Mouse (Mus musculus) brain, embryonic 14.5 days (tissue): ENCODE measurements at regions not wholly inside any gene's neighbourhood (a gene's known extent, or its start where the extent isn't known, plus 50 kb on each side); places are given as distances from the start of the nearest gene placed in this dataset.

ENCODE experiments used
- DNase-seq: peaks from one replicate; pipeline ENCODE4 v3.0.0-alpha.2; 2011; ENCODE audit warnings: low read depth
- CTCF ChIP-seq: fragments of 200-500 bp; IDR thresholded peaks from 2 replicates; pipeline ENCODE4 v1.5.1; 2012; ENCODE audit warnings: inconsistent platforms, mild to moderate bottlenecking, moderate library complexity, borderline replicate concordance; ENCODE audit not compliant: insufficient read depth, insufficient read length; ENCODE audit errors: extremely low read depth
- POLR2A ChIP-seq: fragments of 200-500 bp; IDR thresholded peaks from 2 replicates; pipeline ENCODE4 v1.6.1; 2012; ENCODE audit warnings: mild to moderate bottlenecking, inconsistent platforms, borderline replicate concordance; ENCODE audit not compliant: poor library complexity, insufficient read depth, insufficient read length, severe bottlenecking; ENCODE audit errors: extremely low read depth

DNA sequence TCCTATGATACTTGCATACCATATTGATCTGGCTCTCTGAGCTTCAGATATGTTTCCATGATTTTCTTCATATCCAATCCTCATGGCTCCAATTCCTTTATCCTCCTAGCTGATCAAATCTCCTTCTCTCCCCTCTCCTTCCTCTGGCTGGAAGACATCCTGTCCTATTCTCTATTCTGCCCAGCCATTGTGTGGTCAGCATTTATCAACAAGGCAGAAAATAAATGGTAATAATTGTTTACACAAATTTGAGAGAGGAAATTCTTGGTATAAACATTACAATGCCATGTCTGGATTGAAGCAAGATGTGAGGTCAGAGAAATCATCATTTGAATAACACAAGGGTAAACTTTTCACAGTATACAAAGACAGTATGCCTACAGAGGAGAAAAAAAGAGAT, 158.2 kb downstream of the Naf1 start:
- DNase-seq: no peak
- TF ChIP-seq CTCF: no peak
- TF ChIP-seq POLR2A: no peak

GRCm38 (mm10) chr8:67032856-67033255, 172.8 kb downstream of the Naf1 start:
- peak; percentile 9 for DNase-seq
- TF ChIP-seq CTCF: no peak
- TF ChIP-seq POLR2A: no peak

DNA sequence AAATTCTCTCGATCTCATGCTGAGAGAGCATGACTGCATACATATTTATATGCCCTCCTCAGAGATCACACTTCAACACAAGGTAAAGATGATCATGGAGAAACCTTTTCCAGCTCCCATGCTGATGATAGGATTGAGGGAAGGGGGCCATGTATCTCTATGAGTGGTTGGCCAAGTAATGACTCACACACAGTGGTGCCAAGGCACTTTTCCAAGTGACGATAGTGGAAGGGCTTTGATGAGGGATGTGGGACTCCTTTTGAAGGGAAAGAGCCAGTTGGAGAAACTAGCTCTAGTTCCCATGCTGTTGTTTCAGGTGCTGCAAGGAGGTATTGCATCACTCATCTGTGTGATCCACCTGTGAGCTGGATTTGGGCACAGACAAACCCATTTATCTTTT, 201.5 kb downstream of the Naf1 start:
- DNase-seq: no peak
- no peak for TF ChIP-seq CTCF
- no peak for TF ChIP-seq POLR2A

DNA sequence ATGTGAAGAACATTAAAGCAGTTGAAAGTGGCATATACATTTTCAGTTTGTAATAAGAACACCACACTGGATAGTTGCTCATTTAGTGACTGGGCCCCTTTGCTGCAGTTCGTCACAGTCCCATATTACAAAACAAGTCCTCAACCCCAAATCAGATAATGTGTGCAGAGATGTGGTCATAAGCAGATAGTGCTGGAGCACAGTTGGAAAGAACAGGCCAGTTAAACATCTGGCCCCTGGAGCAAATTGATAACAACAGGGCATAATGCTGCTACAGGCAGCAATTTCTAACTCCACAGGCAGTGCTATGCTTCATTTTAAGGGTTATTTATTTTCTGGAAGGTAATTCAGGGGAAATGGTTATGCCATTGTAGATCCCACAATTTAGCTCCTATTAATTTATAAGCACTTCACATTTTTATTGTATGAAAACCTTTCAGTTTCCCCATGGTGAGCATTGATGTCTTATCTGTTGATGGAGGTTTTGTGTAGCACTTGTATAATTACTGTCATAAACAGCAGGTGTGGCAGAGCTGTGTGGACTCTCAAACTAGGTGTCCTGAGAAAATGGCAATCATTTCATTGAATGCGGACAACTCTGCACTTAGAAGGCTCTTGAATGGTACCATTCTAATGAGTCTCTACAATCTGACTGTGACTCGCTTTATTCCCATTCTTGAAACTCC, 208.2 kb downstream of the Naf1 start:
- DNase-seq: peak; percentile 2
- TF ChIP-seq CTCF (no peak), POLR2A (no peak)

- DNase-seq: peak; percentile 60
- TF ChIP-seq CTCF (no peak), POLR2A (no peak)
These were observed 226.4 kb downstream of the Naf1 start for GRCm38 (mm10) chr8:67086215-67087010.
